Mouse (Mus musculus) brain, adult 2 months (tissue): ENCODE data around the gene Elmo2.
A peak's percentile ranks its signal among the peaks of the same experiment; 100 is the strongest.

ENCODE experiments used
- DNase-seq: peaks from one replicate; pipeline ENCODE4 v3.0.0; 2011; ENCODE audit warnings: low read depth, low spot score

Elmo2 gene

GRCm38 (mm10) chr2:165323928-165324327 lies 2.4 kb downstream of the Elmo2 start:
- DNase-seq: peak; percentile 80

GRCm38 (mm10) chr2:165323484-165323883 lies 2.8 kb downstream of the Elmo2 start:
- no peak for DNase-seq

- DNase-seq: no peak
Observed at GRCm38 (mm10) chr2:165321981-165322735, 4.1 kb downstream of the Elmo2 start.

GRCm38 (mm10) chr2:165321381-165321888 lies 4.8 kb downstream of the Elmo2 start:
- peak; percentile 59 for DNase-seq

GRCm38 (mm10) chr2:165320531-165321150 lies 5.6 kb downstream of the Elmo2 start:
- DNase-seq: peak; percentile 83

- peak; percentile 33 for DNase-seq
Observed at GRCm38 (mm10) chr2:165319503-165319902, 6.8 kb downstream of the Elmo2 start.

GRCm38 (mm10) chr2:165318941-165319340 lies 7.3 kb downstream of the Elmo2 start:
- peak; percentile 31 for DNase-seq

GRCm38 (mm10) chr2:165317621-165318263 lies 8.5 kb downstream of the Elmo2 start:
- peak; percentile 36 for DNase-seq

GRCm38 (mm10) chr2:165316837-165317473 lies 9.3 kb downstream of the Elmo2 start:
- DNase-seq: peak; percentile 94

- DNase-seq: no peak
Observed at GRCm38 (mm10) chr2:165316204-165316603, 10.1 kb downstream of the Elmo2 start.

GRCm38 (mm10) chr2:165314197-165314596 lies 12.1 kb downstream of the Elmo2 start:
- no peak for DNase-seq

- DNase-seq: no peak
Observed at GRCm38 (mm10) chr2:165312381-165312780, 13.9 kb downstream of the Elmo2 start.

- DNase-seq: peak; percentile 98
Observed at GRCm38 (mm10) chr2:165311577-165311976, 14.7 kb downstream of the Elmo2 start.

GRCm38 (mm10) chr2:165310818-165311425 lies 15.4 kb downstream of the Elmo2 start:
- no peak for DNase-seq

- DNase-seq: no peak
Observed at GRCm38 (mm10) chr2:165307801-165308200, 18.5 kb downstream of the Elmo2 start.

GRCm38 (mm10) chr2:165305438-165305837 lies 20.8 kb downstream of the Elmo2 start:
- no peak for DNase-seq

GRCm38 (mm10) chr2:165304819-165305218 lies 21.5 kb downstream of the Elmo2 start:
- no peak for DNase-seq

GRCm38 (mm10) chr2:165303354-165304012 lies 22.8 kb downstream of the Elmo2 start:
- peak; percentile 78 for DNase-seq

GRCm38 (mm10) chr2:165301409-165301808 lies 24.9 kb downstream of the Elmo2 start:
- no peak for DNase-seq

GRCm38 (mm10) chr2:165300885-165301284 lies 25.4 kb downstream of the Elmo2 start:
- no peak for DNase-seq

- DNase-seq: peak; percentile 64
Observed at GRCm38 (mm10) chr2:165300424-165300823, 25.9 kb downstream of the Elmo2 start.
